Mouse (Mus musculus) heart, adult 18-20 months (tissue): ENCODE measurements at regions not wholly inside any gene's neighbourhood (a gene's known extent, or its start where the extent isn't known, plus 50 kb on each side); places are given as distances from the start of the nearest gene placed in this dataset.

Source experiments
- DNase-seq, 2 experiments: peaks; one replicate each; pipeline ENCODE4 v3.0.0; 2021 to 2022; ENCODE audit warnings: mixed read lengths in 1 of 2

- DNase-seq = no peak
Observed at GRCm38 (mm10) chr13:60061589-60061988, 115.6 kb downstream of the Gas1 start.

- no peak for DNase-seq
Observed at GRCm38 (mm10) chr13:60057761-60058274, 119.3 kb downstream of the Gas1 start.

GRCm38 (mm10) chr13:60054531-60054930 lies 122.6 kb downstream of the Gas1 start:
- peak in 1 of 2 experiments; percentile 33 for DNase-seq

- DNase-seq = peak; percentile 61 to 73
Observed at GRCm38 (mm10) chr13:60054081-60054480, 123.1 kb downstream of the Gas1 start.

GRCm38 (mm10) chr13:60051866-60052265 lies 125.3 kb downstream of the Gas1 start:
- DNase-seq = no peak

GRCm38 (mm10) chr13:60050799-60051580 lies 126.2 kb downstream of the Gas1 start:
- DNase-seq = no peak

GRCm38 (mm10) chr13:60049703-60050102 lies 127.5 kb downstream of the Gas1 start:
- DNase-seq = no peak

GRCm38 (mm10) chr13:60047791-60048730 lies 129.1 kb downstream of the Gas1 start:
- DNase-seq = no peak

GRCm38 (mm10) chr13:60045752-60046151 lies 131.4 kb downstream of the Gas1 start:
- DNase-seq = no peak

GRCm38 (mm10) chr13:60044876-60045275 lies 132.3 kb downstream of the Gas1 start:
- no peak for DNase-seq

- DNase-seq = no peak
Observed at GRCm38 (mm10) chr13:60042443-60042842, 134.7 kb downstream of the Gas1 start.

GRCm38 (mm10) chr13:60035536-60036130 lies 141.5 kb downstream of the Gas1 start:
- peak in 1 of 2 experiments; percentile 20 for DNase-seq

GRCm38 (mm10) chr13:60033116-60033515 lies 144.0 kb downstream of the Gas1 start:
- DNase-seq = no peak

GRCm38 (mm10) chr13:60032586-60032985 lies 144.6 kb downstream of the Gas1 start:
- DNase-seq = peak; percentile 60 to 68

- peak; percentile 46 to 50 for DNase-seq
Observed at GRCm38 (mm10) chr13:60029591-60029990, 147.6 kb downstream of the Gas1 start.

- no peak for DNase-seq
Observed at GRCm38 (mm10) chr13:60020175-60020487, 157.0 kb downstream of the Gas1 start.

- DNase-seq = peak; percentile 71 to 81
Observed at GRCm38 (mm10) chr13:60019291-60020174, 157.6 kb downstream of the Gas1 start.

- DNase-seq = peak; percentile 63 to 87
Observed at GRCm38 (mm10) chr13:60015854-60016366, 161.3 kb downstream of the Gas1 start.

GRCm38 (mm10) chr13:60012046-60012813 lies 164.9 kb downstream of the Gas1 start:
- peak; percentile 64 to 83 for DNase-seq

- DNase-seq = no peak
Observed at GRCm38 (mm10) chr13:60011092-60011491, 166.1 kb downstream of the Gas1 start.
